Comparison of ENCODE assay signal across 21 mouse cellular contexts in genomic region chr4:155497963-155498362, GRCm38 (mm10). TPM values are rescaled to one million over a fixed set of nuclear protein-coding genes. Genes with fewer than 3 reads are reported as not detected.
DNase-seq lines count a peak whose midpoint lies in the region; ATAC-seq and TF ChIP-seq lines count a peak whose summit lies in the region.
"Had no signal": no experiment of that assay in that cellular context is flagged by ENCODE, and none has a peak within 500 bp of the region (broad histone marks: within the 10 kb centered on the region; RNA-seq: fewer than 3 reads in every experiment).

No protein-coding gene starts in this region.

- H3K36me3 ChIP-seq in heart, embryonic 12.5 days = 0 out of 2 replicates have a peak, but pooled peaks cover 3% of the 10 kb centered on the region
- no peaks in the 10 kb centered on the region; the same call in 1 of the 2 replicates for H3K36me3 ChIP-seq in ES-E14 (ENCODE audit: control insufficient read depth, insufficient read depth, low read length, poor library complexity, severe bottlenecking)
- no peaks in the 10 kb centered on the region for H3K36me3 ChIP-seq in forebrain, embryonic 16.5 days (ENCODE audit: control insufficient read depth, insufficient read depth)
- H3K36me3 ChIP-seq: embryonic facial prominence, embryonic 12.5 days; forebrain, embryonic 15.5 days had no signal

- H3K4me1 ChIP-seq in heart, embryonic 12.5 days (replicated peaks) = peaks cover 32% of the 10 kb centered on the region
- peaks cover 4 to 7% of the 10 kb centered on the region in 2 experiments; a peak in 2 of 4 replicates for H3K4me1 ChIP-seq in ES-E14 (ENCODE audit: control insufficient read depth in 2 of 2, insufficient read depth in 2 of 2, low read length in 2 of 2, poor library complexity in 1 of 2)
- peaks cover 20% of the 10 kb centered on the region for H3K4me1 ChIP-seq in forebrain, embryonic 16.5 days (replicated peaks; ENCODE audit: control insufficient read depth, insufficient read depth, low read length)

- no peak overlapping the region for H3K4me2 ChIP-seq in heart, embryonic 12.5 days
- no peak overlapping the region for H3K4me2 ChIP-seq in forebrain, embryonic 16.5 days (ENCODE audit: low read length)
- H3K4me2 ChIP-seq: embryonic facial prominence, embryonic 12.5 days; forebrain, embryonic 13.5 days; forebrain, embryonic 15.5 days had no signal

- no peak for ATAC-seq in heart, embryonic 12.5 days (ENCODE audit: insufficient number of reproducible peaks, low FRiP score)
- no peak for ATAC-seq in forebrain, embryonic 16.5 days
- ATAC-seq: activated CD4-positive, CD25-positive, alpha-beta regulatory T cell, adult 4 months; forebrain, embryonic 13.5 days; forebrain, embryonic 15.5 days; Patski had no signal

- H3K9ac ChIP-seq in heart, embryonic 12.5 days = no peak overlapping the region
- H3K9ac ChIP-seq in ES-E14 (ENCODE audit: insufficient read depth, low read depth, low read length, poor library complexity, severe bottlenecking) = no peak overlapping the region
- no peak overlapping the region for H3K9ac ChIP-seq in forebrain, embryonic 16.5 days (replicated peaks; ENCODE audit: low read depth, low read length)
- H3K9ac ChIP-seq: embryonic facial prominence, embryonic 12.5 days; forebrain, embryonic 13.5 days; forebrain, embryonic 15.5 days had no signal

- H3K27me3 ChIP-seq in heart, embryonic 12.5 days (replicated peaks) = no peaks in the 10 kb centered on the region
- H3K27me3 ChIP-seq in forebrain, embryonic 16.5 days (replicated peaks; ENCODE audit: control insufficient read depth, insufficient read depth, low read length) = no peaks in the 10 kb centered on the region
- H3K27me3 ChIP-seq: embryonic facial prominence, embryonic 12.5 days; forebrain, embryonic 13.5 days; forebrain, embryonic 15.5 days; Patski had no signal

- H3K4me3 ChIP-seq in heart, embryonic 12.5 days = no peak overlapping the region
- no peak overlapping the region for H3K4me3 ChIP-seq in ES-E14 (ENCODE audit: insufficient read depth in 1 of 2, low read depth in 1 of 2, low read length in 2 of 2, poor library complexity in 1 of 2, severe bottlenecking in 1 of 2)
- H3K4me3 ChIP-seq in forebrain, embryonic 16.5 days (replicated peaks; ENCODE audit: low read length) = no peak overlapping the region
- H3K4me3 ChIP-seq: embryonic facial prominence, embryonic 10.5 days; embryonic facial prominence, embryonic 12.5 days; forebrain, embryonic 13.5 days; forebrain, embryonic 15.5 days had no signal

- DNase-seq in heart, adult 11 months = peak; percentile 37
- no peak for DNase-seq in ES-E14 (ENCODE audit: low read depth, low spot score)
- no peak for DNase-seq in ovary, postnatal 36 days (ENCODE audit: low spot score)
- DNase-seq: adrenal gland, adult 8-10 months; adrenal gland, postnatal 14 days; adrenal gland, postnatal 36 days; cerebellum, adult 11-12 months; cerebellum, adult 2 months; cerebellum, adult 9-10 months; cerebellum, postnatal 10 days; cerebellum, postnatal 25 days had no signal

- in situ Hi-C loops in ES-E14 (cut with MboI; ENCODE audit: low sequenced_read_pairs in 2 of 2, unreplicated experiment in 2 of 2) = no loop called here

- WGBS in heart, embryonic 12.5 days = 69% methylated on average over 3 of the region's 3 CpGs
- WGBS in forebrain, embryonic 16.5 days = 94% methylated on average over 3 of the region's 3 CpGs

- no peak overlapping the region for H3K27ac ChIP-seq in heart, embryonic 12.5 days (ENCODE audit: poor library complexity, severe bottlenecking)
- H3K27ac ChIP-seq in ES-E14 (ENCODE audit: insufficient read depth, low read depth, low read length, poor library complexity, severe bottlenecking) = no peak overlapping the region
- no peak overlapping the region for H3K27ac ChIP-seq in forebrain, embryonic 16.5 days (ENCODE audit: low read length)
- H3K27ac ChIP-seq: embryonic facial prominence, embryonic 10.5 days; embryonic facial prominence, embryonic 12.5 days; forebrain, embryonic 13.5 days; forebrain, embryonic 15.5 days had no signal

- no peaks in the 10 kb centered on the region for H3K9me3 ChIP-seq in heart, embryonic 12.5 days (replicated peaks)
- H3K9me3 ChIP-seq in ES-E14 (ENCODE audit: control insufficient read depth, insufficient read depth, low read depth, low read length) = no peaks in the 10 kb centered on the region
- no peaks in the 10 kb centered on the region for H3K9me3 ChIP-seq in forebrain, embryonic 16.5 days (ENCODE audit: control insufficient read depth, low read length)
- H3K9me3 ChIP-seq: embryonic facial prominence, embryonic 10.5 days; embryonic facial prominence, embryonic 12.5 days; forebrain, embryonic 13.5 days; forebrain, embryonic 15.5 days had no signal

TF ChIP-seq in ES-E14, 5 proteins besides CTCF, POLR2A, EP300 and RAD21:
- TF ChIP-seq CHD2 (IDR thresholded peaks at IDR 0.05; ENCODE audit: low read depth, low read length) (no peak), MAFK (IDR thresholded peaks at IDR 0.05; ENCODE audit: insufficient read depth, low read depth, low read length) (peak; percentile 86)
TF ChIP-seq in ES-E14: peak in this region for 1.

RNA-seq across cellular contexts. Expression of gene Gnb1, which starts 6.8 kb away (rescaled TPM):
- polyA plus RNA-seq in heart, embryonic 12.5 days (2016; fragmentation: Nextera tagmentation; extraction: Ambion mirVana) = 394 and 400 TPM in 2 replicates
- 134 and 156 TPM in 2 replicates for total RNA-seq in ES-E14 (2012; rRNA removed)
- 1,158 and 1,178 TPM in 2 replicates for polyA plus RNA-seq in forebrain, embryonic 16.5 days (2015; fragmentation: Nextera tagmentation; extraction: Ambion mirVana)

RNA-seq across cellular contexts. Expression of gene Tmem52, which starts 29.0 kb away (rescaled TPM):
- polyA plus RNA-seq in heart, embryonic 12.5 days (2016; fragmentation: Nextera tagmentation; extraction: Ambion mirVana) = not detected in 2 replicates
- 0.58 and 0.67 TPM in 2 replicates for total RNA-seq in ES-E14 (2012; rRNA removed)
- not detected in 2 replicates for polyA plus RNA-seq in forebrain, embryonic 16.5 days (2015; fragmentation: Nextera tagmentation; extraction: Ambion mirVana)
- polyA plus RNA-seq: activated CD4-positive, CD25-positive, alpha-beta regulatory T cell, adult 4 months; C2C12; embryonic facial prominence, embryonic 10.5 days; embryonic facial prominence, embryonic 12.5 days; forebrain, embryonic 11.5 days had no signal
